Mouse (Mus musculus) cerebellum, adult 2 months (tissue): ENCODE data around the gene Pde3a.

Experiments
- CTCF ChIP-seq: fragments of 200-500 bp; IDR thresholded peaks from 2 replicates; pipeline ENCODE4 v1.5.1; 2011; ENCODE audit warnings: low read depth, mild to moderate bottlenecking, control low read depth, low read length, moderate library complexity, borderline replicate concordance; ENCODE audit not compliant: insufficient read depth
- POLR2A ChIP-seq: fragments of 200-500 bp; IDR thresholded peaks from 2 replicates; pipeline ENCODE4 v1.6.1; 2011; ENCODE audit warnings: low read length, control low read depth, borderline replicate concordance; ENCODE audit not compliant: insufficient read depth

GRCm38 (mm10) chr6:141271133-141271532 lies 22.1 kb downstream of the Pde3a start:
- TF ChIP-seq POLR2A (no peak), CTCF (no peak)
